Mouse (Mus musculus): ENCODE results near the gene Lkaaear1.

- TF ChIP-seq CTCF (IDR thresholded peaks at IDR 0.05; ENCODE audit: extremely low read depth, insufficient read length, insufficient replicate concordance, low read depth, low read length) (no peak), POLR2A (IDR thresholded peaks at IDR 0.05; ENCODE audit: low read depth, low read length) (no peak)
Observed at GRCm38 (mm10) chr2:181685686-181686085, 12.6 kb downstream of the Lkaaear1 start.

All from small intestine, adult 2 months (tissue).